Mouse (Mus musculus) kidney, embryonic 15.5 days (tissue): ENCODE data around the gene Anks1b. TPM values are rescaled to one million over a fixed set of nuclear protein-coding genes. Genes with fewer than 3 reads are reported as not detected.

Source experiments
- ATAC-seq: fragments of 200-750 bp; cut with Nextera tagmentation; replicated peaks from 2 replicates; pipeline ENCODE4 v1.8.0; 2017; ENCODE audit warnings: moderate TSS enrichment; ENCODE audit not compliant: low FRiP score
- H3K27ac ChIP-seq: fragments of 300-500 bp; sonication (generic); 2 replicates; pipeline ENCODE4 v1.5.1; 2015; ENCODE audit warnings: mild to moderate bottlenecking, inconsistent platforms
- H3K27me3 ChIP-seq: fragments of 300-500 bp; sonication (generic); 2 replicates; pipeline ENCODE4 v1.6.1; 2015; ENCODE audit warnings: inconsistent platforms
- H3K36me3 ChIP-seq: fragments of 300-500 bp; sonication (generic); 2 replicates; pipeline ENCODE4 v1.6.1; 2015; ENCODE audit warnings: inconsistent platforms
- H3K4me1 ChIP-seq: fragments of 300-500 bp; sonication (generic); 2 replicates; pipeline ENCODE4 v1.6.1; 2015; ENCODE audit warnings: inconsistent platforms
- H3K4me2 ChIP-seq: fragments of 300-500 bp; sonication (generic); 2 replicates; pipeline ENCODE4 v1.6.1; 2015; ENCODE audit warnings: moderate library complexity, mild to moderate bottlenecking, inconsistent platforms
- H3K4me3 ChIP-seq: fragments of 300-500 bp; sonication (generic); replicated peaks from 2 replicates; pipeline ENCODE4 v1.5.1; 2015; ENCODE audit warnings: mild to moderate bottlenecking, inconsistent platforms
- H3K9ac ChIP-seq: fragments of 300-500 bp; sonication (generic); 2 replicates; pipeline ENCODE4 v1.6.1; 2015; ENCODE audit warnings: mild to moderate bottlenecking, inconsistent platforms
- H3K9me3 ChIP-seq: fragments of 300-500 bp; sonication (generic); replicated peaks from 2 replicates; pipeline ENCODE4 v1.6.1; 2016; ENCODE audit warnings: inconsistent platforms
- WGBS: fragments of 180-500 bp; shearing (Covaris S2); methylation state at CpG from one replicate; pipeline ENCODE4 v1.1.7; 2015; ENCODE audit warnings: mixed read lengths; 5-methylcytosine and 5-hydroxymethylcytosine counted together
- polyA plus RNA-seq: library from polyadenylated mRNA; unstranded; fragments of >200 nt; fragmentation: Nextera tagmentation; extraction: Ambion mirVana; gene quantifications from 2 replicates; pipeline ENCODE4 v1.2.1, GENCODE M21; 2015

The Anks1b gene
- polyA plus RNA-seq, 1 experiment from 2014 or later, result 4.1 TPM

DNA sequence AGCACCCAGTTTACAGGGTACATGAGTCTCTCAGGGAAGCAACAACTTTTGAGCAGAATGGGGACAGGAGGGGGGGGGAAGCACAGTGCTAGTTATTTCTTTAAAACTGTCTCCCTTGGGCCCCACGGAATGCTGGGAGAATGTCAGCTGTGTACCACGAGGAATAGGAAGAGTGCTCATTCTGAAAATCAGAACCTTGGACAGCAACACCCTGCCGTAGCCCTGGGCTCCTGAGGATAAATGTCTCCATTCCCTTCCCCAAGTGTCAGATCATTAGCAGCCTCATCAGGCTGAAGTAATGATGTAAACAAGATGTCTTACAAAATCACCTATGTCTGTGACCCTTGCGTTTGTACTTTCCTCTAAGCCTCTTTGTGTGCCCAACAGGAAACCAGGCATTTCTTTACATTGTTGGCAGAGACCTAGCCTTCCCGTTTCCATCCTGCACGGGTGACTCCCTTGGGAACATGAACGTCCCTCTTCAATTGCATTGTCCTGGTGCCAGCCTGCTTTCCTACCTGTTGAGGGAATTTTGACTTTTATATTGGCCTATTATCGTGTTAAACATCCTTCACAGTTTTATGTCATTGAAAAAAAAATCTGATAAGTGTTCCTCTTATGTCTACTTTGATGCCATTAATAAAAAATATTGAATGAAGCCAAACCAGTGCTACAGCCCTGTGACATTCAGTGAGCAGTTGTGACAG is 1007.7 kb downstream of the Anks1b start:
- Histone ChIP-seq H3K4me1 (no peaks in the 10 kb centered on the region), H3K36me3 (no peaks in the 10 kb centered on the region), H3K9me3 (no peaks in the 10 kb centered on the region), H3K4me2 (no peak overlapping the region), H3K27ac (no peak overlapping the region), H3K9ac (no peak overlapping the region), H3K27me3 (peaks cover 6% of the 10 kb centered on the region; the same call in 1 of the 2 replicates), H3K4me3 (no peak overlapping the region)
- ATAC-seq, result no peak
- 39% methylated on average over 8 of the region's 8 CpGs for WGBS

DNA sequence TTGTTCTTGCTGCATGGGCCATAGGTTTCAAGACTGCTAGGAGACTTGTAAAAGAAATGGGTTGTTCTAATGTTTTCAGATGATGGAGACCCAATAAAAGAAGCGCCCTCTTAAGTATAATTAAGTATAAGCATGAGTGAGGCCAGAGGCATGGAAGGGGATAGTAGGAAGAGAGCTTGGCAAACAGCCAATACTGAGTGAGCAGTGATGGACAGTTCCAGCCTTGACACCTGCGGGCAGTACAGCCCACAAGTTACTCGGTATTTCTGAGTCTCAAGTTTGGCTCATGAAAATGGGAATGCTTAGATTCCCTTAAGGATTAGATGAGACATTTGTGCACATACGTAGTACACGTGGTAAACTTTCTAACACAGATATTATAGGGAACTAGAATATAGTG is 1016.3 kb downstream of the Anks1b start:
- H3K9ac ChIP-seq, result no peak overlapping the region
- no peak overlapping the region for H3K4me3 ChIP-seq
- H3K9me3 ChIP-seq, result no peaks in the 10 kb centered on the region
- H3K27ac ChIP-seq, result no peak overlapping the region
- H3K4me2 ChIP-seq, result no peak overlapping the region
- H3K36me3 ChIP-seq, result no peaks in the 10 kb centered on the region
- no peaks in the 10 kb centered on the region for H3K27me3 ChIP-seq
- WGBS, result 79% methylated on average over 5 of the region's 5 CpGs
- no peaks in the 10 kb centered on the region for H3K4me1 ChIP-seq
- ATAC-seq, result no peak

DNA sequence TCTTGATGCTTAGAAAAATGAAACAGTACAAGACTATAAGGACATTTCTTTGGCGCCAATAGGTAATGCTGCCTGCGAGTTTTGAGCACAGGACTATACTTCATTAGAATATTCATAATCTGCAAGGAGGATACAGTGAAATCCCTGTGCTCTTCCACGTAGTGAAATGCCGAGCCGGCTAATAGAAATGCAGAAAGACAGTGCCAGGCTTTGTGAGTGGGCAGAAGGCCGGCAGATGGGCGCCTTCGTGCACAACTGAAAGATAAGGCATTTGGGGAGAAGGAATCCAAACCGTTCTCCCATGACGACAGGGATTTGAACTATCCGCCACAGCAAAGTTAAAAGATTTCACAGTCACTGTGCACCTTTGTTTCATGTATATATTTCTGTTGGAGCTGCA is 1019.4 kb downstream of the Anks1b start:
- no peaks in the 10 kb centered on the region for H3K27me3 ChIP-seq
- no peak overlapping the region for H3K9ac ChIP-seq
- no peak overlapping the region for H3K4me3 ChIP-seq
- 81% methylated on average over 11 of the region's 11 CpGs for WGBS
- no peaks in the 10 kb centered on the region for H3K36me3 ChIP-seq
- H3K4me2 ChIP-seq, result no peak overlapping the region
- no peaks in the 10 kb centered on the region for H3K9me3 ChIP-seq
- ATAC-seq, result no peak
- H3K27ac ChIP-seq, result no peak overlapping the region
- no peaks in the 10 kb centered on the region for H3K4me1 ChIP-seq

DNA sequence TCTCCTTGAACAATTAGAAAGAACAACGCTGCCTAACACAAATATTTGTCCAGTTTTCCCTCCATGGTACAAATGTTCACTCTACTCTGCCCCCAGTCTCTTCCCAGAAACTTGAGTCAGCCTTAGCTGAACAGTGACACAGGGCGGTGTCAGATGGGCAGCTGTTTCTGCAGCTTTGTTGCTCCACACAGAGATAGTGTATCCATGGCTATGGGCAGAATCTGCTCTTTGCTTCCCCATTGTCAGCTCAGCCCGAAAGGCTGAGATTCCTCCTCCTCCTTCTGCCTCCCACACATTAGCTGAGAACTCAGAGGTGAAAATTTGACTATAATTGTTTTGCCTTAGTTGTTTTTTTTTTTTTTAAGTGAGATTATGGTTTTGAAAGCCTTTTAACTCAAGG is 1024.6 kb downstream of the Anks1b start:
- 48% methylated on average over 3 of the region's 3 CpGs for WGBS
- no peak overlapping the region for H3K27ac ChIP-seq
- 0 out of 2 replicates have a peak, but pooled peaks have one; percentile 46 for ATAC-seq

DNA sequence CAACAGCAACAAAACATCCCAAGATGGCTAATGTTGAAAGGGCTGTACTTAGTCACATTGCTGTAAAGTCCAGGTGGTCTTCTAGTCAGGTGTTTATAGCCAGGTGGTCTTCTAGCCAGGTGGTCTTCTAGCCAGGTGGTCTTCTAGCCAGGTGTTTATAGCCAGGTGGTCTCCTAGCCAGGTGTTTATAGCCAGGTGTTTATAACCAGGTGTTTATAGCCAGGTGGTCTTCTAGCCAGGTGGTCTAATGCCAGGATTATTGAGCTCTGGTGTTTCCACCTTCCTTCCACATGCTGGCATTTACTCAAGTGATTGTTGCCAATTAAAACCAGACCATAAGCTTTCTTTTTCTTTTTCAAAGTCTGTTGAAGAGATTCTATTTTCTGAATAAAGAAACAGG is 1030.9 kb downstream of the Anks1b start:
- H3K9me3 ChIP-seq, result no peaks in the 10 kb centered on the region
- H3K4me1 ChIP-seq, result no peaks in the 10 kb centered on the region
- H3K4me3 ChIP-seq, result no peak overlapping the region
- no peak overlapping the region for H3K27ac ChIP-seq
- ATAC-seq, result no peak
- no peak overlapping the region for H3K4me2 ChIP-seq
- peaks cover 14% of the 10 kb centered on the region; the same call in 1 of the 2 replicates for H3K27me3 ChIP-seq
- no peak overlapping the region for H3K9ac ChIP-seq
- no peaks in the 10 kb centered on the region for H3K36me3 ChIP-seq

More for the DNA sequence above, 1024.6 kb downstream of the Anks1b start:
- Histone ChIP-seq H3K27me3 (no peaks in the 10 kb centered on the region), H3K4me2 (no peak overlapping the region), H3K4me1 (no peaks in the 10 kb centered on the region), H3K36me3 (no peaks in the 10 kb centered on the region), H3K9ac (no peak overlapping the region), H3K9me3 (no peaks in the 10 kb centered on the region), H3K4me3 (no peak overlapping the region)

DNA sequence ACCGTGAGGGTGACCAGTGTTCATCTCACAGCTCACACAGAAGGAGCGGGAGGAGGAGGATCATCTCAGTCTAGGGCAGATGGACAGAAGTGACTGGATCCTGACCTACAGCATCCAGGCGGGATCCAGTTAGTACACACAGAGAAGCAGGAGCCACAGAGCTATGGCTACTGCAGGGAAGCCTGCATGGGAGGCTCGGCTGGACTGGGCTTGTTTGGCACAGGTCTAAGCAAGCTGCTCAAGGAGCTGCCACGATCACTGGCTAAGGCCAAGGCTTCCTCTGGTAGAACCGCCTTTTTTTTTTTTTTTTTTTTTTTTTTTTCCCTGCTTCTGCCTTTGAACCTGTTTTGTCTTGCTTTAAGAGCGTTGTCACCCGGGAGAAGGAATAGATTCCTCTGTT is 1034.1 kb downstream of the Anks1b start:
- H3K4me3 ChIP-seq, result no peak overlapping the region
- H3K9me3 ChIP-seq, result no peaks in the 10 kb centered on the region
- no peak overlapping the region for H3K4me2 ChIP-seq
- H3K9ac ChIP-seq, result no peak overlapping the region
- H3K4me1 ChIP-seq, result no peaks in the 10 kb centered on the region
- no peak overlapping the region for H3K27ac ChIP-seq
- no peak for ATAC-seq
- 60% methylated on average over 8 of the region's 8 CpGs for WGBS
- no peaks in the 10 kb centered on the region for H3K36me3 ChIP-seq
- peaks cover 14% of the 10 kb centered on the region; the same call in 1 of the 2 replicates for H3K27me3 ChIP-seq

DNA sequence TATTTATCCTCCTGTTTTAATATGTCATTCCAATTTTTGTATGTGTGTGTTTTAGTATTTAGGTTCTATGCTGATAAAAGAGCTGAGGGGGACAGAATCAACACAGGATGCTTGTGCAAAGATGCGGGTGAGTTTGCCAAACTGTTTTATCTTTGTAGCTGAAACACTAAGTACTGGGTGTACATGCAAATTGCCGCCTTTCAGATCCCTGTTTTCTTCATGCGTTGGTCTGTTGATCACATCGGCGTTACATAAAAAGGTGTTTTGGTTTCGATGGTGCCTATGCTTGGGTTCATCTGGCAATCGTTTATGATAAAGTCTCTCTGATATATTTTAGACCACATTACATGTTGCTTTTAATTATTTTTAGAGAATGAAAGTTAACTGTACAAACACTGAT is 1050.2 kb downstream of the Anks1b start:
- Histone ChIP-seq H3K9me3 (no peaks in the 10 kb centered on the region), H3K27ac (no peak overlapping the region), H3K36me3 (no peaks in the 10 kb centered on the region), H3K27me3 (no peaks in the 10 kb centered on the region), H3K9ac (no peak overlapping the region), H3K4me2 (no peak overlapping the region), H3K4me1 (no peaks in the 10 kb centered on the region), H3K4me3 (no peak overlapping the region)
- WGBS, result 84% methylated on average over 7 of the region's 7 CpGs
- no peak for ATAC-seq

DNA sequence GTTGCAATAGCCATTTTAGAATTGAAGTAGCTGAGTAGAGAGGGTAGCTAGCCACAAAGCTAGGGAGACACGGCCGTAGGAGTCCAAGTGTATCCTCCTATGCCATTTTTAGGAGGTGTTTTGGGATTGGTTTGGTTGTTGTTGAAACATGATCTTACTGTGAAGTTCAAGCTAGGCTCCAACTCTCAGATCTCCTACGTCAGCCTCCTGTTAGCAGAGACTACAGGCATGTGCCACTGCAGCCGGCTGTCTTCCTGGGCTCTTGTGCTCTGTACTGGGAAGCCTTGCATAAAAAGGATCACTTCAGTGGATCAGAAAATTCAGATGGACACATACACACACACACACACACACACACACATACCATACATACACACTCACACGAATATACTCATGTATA is 1059.8 kb downstream of the Anks1b start:
- no peak overlapping the region for H3K27ac ChIP-seq
- no peaks in the 10 kb centered on the region for H3K9me3 ChIP-seq
- H3K4me2 ChIP-seq, result no peak overlapping the region
- H3K27me3 ChIP-seq, result no peaks in the 10 kb centered on the region; the same call in 1 of the 2 replicates
- WGBS, result 52% methylated on average over 5 of the region's 5 CpGs
- H3K9ac ChIP-seq, result no peak overlapping the region
- ATAC-seq, result no peak; the same call in 1 of the 2 replicates
- H3K4me1 ChIP-seq, result no peaks in the 10 kb centered on the region
- H3K4me3 ChIP-seq, result no peak overlapping the region
- H3K36me3 ChIP-seq, result no peaks in the 10 kb centered on the region

DNA sequence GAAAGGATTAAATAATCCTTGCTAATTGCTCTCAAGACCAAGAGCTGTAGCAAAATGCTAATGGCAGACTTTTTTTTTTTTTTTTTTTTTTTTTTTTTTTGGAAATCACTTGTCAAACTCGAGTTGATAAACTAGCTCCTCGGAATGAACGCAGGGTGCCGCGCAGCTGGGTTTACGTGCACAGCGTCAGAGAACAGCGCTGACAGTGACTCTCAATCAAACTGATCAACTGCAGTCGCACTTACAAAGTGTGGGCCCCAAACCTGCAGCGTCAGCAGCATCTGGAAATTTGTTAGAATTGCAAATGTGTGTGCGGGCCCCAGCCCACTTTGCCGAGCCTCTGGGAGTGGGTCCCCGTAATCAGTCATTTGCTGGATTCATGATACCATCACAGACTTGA is 1061.4 kb downstream of the Anks1b start:
- no peak overlapping the region for H3K27ac ChIP-seq
- no peaks in the 10 kb centered on the region for H3K9me3 ChIP-seq
- H3K4me3 ChIP-seq, result no peak overlapping the region
- no peaks in the 10 kb centered on the region for H3K36me3 ChIP-seq
- H3K9ac ChIP-seq, result no peak overlapping the region
- ATAC-seq, result no peak
- no peak overlapping the region for H3K4me2 ChIP-seq
- 72% methylated on average over 13 of the region's 13 CpGs for WGBS
- H3K4me1 ChIP-seq, result no peaks in the 10 kb centered on the region
- no peaks in the 10 kb centered on the region; the same call in 1 of the 2 replicates for H3K27me3 ChIP-seq

DNA sequence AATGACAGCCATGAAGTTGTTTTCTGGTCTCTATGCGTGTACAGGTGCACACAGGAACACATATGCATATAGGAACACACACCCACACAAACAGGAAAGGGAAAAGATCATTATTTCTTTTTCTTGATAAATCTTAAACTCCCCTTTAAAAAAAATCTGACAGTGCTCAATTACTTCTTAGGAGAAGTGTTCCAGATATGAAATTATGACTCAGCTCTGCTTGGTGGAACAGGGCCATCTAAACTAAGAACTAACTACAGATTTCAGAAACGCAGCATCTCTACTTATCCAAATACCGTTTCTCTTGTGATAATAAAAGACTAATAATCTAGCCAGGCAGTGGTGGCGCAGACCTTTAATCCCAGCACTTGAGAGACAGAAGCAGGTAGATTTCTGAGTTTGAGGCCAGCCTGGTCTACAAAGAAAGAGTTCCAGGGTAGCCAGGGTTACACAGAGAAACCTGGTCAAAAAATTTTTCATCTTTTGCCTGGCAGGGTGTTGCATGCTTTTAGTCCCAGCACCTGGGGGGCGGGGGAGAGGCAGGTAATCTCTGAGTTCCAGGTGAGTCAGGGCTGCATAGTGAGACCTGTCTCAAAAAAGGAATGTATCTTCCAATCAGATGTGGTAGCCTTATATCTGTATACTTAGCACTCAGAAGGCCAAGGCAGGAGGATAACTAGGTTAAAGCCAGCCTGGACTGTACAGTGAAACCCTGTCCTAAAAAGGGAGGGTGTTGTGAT is 1064.6 kb downstream of the Anks1b start:
- no peak overlapping the region for H3K4me2 ChIP-seq
- H3K36me3 ChIP-seq, result no peaks in the 10 kb centered on the region
- no peak for ATAC-seq
- no peak overlapping the region for H3K27ac ChIP-seq
- no peaks in the 10 kb centered on the region for H3K4me1 ChIP-seq
- no peak overlapping the region for H3K9ac ChIP-seq
- no peaks in the 10 kb centered on the region for H3K9me3 ChIP-seq
- no peaks in the 10 kb centered on the region for H3K27me3 ChIP-seq
- no peak overlapping the region for H3K4me3 ChIP-seq
- 89% methylated on average over 5 of the region's 5 CpGs for WGBS

DNA sequence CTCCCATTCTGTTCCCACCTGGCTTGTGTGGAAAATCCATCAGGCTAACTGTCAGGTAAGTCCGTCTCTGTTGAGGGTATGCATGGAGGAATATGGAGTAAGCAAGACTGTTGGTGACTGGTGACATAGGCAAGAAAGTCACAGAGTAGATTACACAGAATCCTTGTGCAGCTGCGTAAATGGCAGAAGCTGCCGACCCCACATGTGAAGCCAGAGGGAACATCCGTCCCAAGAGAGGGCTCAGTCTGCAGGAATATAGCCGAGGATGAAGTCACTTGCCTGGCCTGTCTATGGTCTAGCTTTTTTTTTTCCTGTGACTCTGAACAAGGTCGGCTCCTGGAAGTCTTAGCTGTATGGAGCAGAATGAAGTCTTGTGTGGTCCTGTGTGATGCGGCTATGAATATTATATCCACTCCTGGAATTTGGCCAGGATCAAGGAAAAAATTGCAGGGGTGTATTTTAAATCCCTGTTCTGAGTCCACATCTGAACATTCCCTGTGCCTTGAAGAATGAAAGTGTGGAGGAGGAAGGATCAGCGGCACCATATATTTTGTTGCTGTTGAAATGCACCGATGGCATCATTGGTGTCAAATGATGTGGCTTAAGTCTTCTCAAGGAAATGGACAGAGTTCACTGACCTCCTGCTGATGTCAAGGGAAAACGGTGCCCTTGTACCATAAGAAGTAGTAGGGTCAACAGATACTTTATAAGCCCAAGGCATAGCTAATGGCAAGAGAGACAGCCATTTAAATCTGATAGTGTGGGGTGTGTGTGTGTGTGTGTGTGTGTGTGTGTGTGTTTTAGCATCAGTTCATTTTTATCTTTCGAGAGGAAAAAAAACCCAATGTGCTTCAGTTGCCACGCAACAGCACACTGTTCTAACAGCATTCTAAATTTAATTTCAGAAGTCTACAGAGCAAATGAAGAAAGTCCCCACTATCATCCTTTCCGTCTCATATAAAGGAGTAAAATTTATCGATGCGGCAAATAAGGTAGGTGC is 1067.5 kb downstream of the Anks1b start:
- Histone ChIP-seq H3K4me3 (no peak overlapping the region), H3K9me3 (no peaks in the 10 kb centered on the region), H3K9ac (no peak overlapping the region), H3K4me1 (no peaks in the 10 kb centered on the region), H3K27me3 (no peaks in the 10 kb centered on the region), H3K4me2 (no peak overlapping the region), H3K36me3 (no peaks in the 10 kb centered on the region), H3K27ac (no peak overlapping the region)
- WGBS, result 67% methylated on average over 15 of the region's 15 CpGs
- ATAC-seq, result no peak
